Mouse (Mus musculus) myocyte (in vitro differentiated cells): ENCODE measurements around the gene Pdgfra.

Source experiments
- E2F4 ChIP-seq: IDR thresholded peaks from one replicate; pipeline ENCODE4 v1.6.1; 2011; ENCODE audit warnings: mild to moderate bottlenecking, control low read depth, moderate library complexity; ENCODE audit not compliant: insufficient read depth
- MYOD1 ChIP-seq, 3 experiments: IDR thresholded peaks; one replicate each; pipeline ENCODE4 v1.6.1; 2011; ENCODE audit warnings: control low read depth in 2 of 3, low read depth in 2 of 3, mild to moderate bottlenecking in 2 of 3, moderate library complexity in 1 of 3; ENCODE audit not compliant: insufficient read length in 2 of 3, control insufficient read depth in 1 of 3
- POLR2A ChIP-seq: IDR thresholded peaks from one replicate; pipeline ENCODE4 v1.6.1; 2011; ENCODE audit warnings: low read depth, mild to moderate bottlenecking, control low read depth, moderate library complexity; ENCODE audit not compliant: insufficient read length
- USF1 ChIP-seq: IDR thresholded peaks from one replicate; pipeline ENCODE4 v1.6.1; 2011; ENCODE audit warnings: low read depth, mild to moderate bottlenecking, control low read depth, moderate library complexity

GRCm38 (mm10) chr5:75134681-75135080 is 17.4 kb upstream of the Pdgfra start:
- no peak for TF ChIP-seq POLR2A
- TF ChIP-seq E2F4, result no peak
- no peak for TF ChIP-seq MYOD1 (IDR thresholded peaks at IDR 0.05; ENCODE audit: control insufficient read depth in 1 of 3, insufficient read length in 2 of 3, low read depth in 2 of 3)
- TF ChIP-seq USF1, result no peak
